Mouse (Mus musculus) intestine, embryonic 16.5 days (tissue): ENCODE measurements around the gene Zfp462. TPM values are rescaled to one million over a fixed set of nuclear protein-coding genes. Genes with fewer than 3 reads are reported as not detected.

Experiments
- ATAC-seq: fragments of 200-750 bp; cut with Nextera tagmentation; 2 replicates; pipeline ENCODE4 v1.8.0; 2017; ENCODE audit warnings: moderate TSS enrichment, moderate library complexity
- H3K27ac ChIP-seq: fragments of 300-500 bp; sonication (generic); 2 replicates; pipeline ENCODE4 v1.5.1; 2014; ENCODE audit warnings: mild to moderate bottlenecking, low read length
- H3K27me3 ChIP-seq: fragments of 300-500 bp; sonication (generic); replicated peaks from 2 replicates; pipeline ENCODE4 v1.6.1; 2014; ENCODE audit warnings: low read length, control low read depth, mixed read lengths; ENCODE audit not compliant: control insufficient read depth, insufficient read depth
- H3K36me3 ChIP-seq: fragments of 300-500 bp; sonication (generic); 2 replicates; pipeline ENCODE4 v1.6.1; 2014; ENCODE audit warnings: low read length, control low read depth; ENCODE audit not compliant: control insufficient read depth, insufficient read depth
- H3K4me1 ChIP-seq: fragments of 300-500 bp; sonication (generic); 2 replicates; pipeline ENCODE4 v1.6.1; 2014; ENCODE audit warnings: low read length, control low read depth, mixed read lengths; ENCODE audit not compliant: control insufficient read depth, insufficient read depth
- H3K4me2 ChIP-seq: fragments of 300-500 bp; sonication (generic); 2 replicates; pipeline ENCODE4 v1.6.1; 2014; ENCODE audit warnings: low read depth, low read length, control low read depth
- H3K4me3 ChIP-seq: fragments of 300-500 bp; sonication (generic); 2 replicates; pipeline ENCODE4 v1.5.1; 2014; ENCODE audit warnings: mild to moderate bottlenecking, low read length
- H3K9ac ChIP-seq: fragments of 300-500 bp; sonication (generic); 2 replicates; pipeline ENCODE4 v1.6.1; 2014; ENCODE audit warnings: low read depth, low read length
- H3K9me3 ChIP-seq: fragments of 300-500 bp; sonication (generic); 2 replicates; pipeline ENCODE4 v1.6.1; 2016; ENCODE audit warnings: low read length, control low read depth; ENCODE audit not compliant: control insufficient read depth
- WGBS: fragments of 180-500 bp; shearing (Covaris S2); extraction: QIAGEN DNeasy Blood & Tissue Kit; methylation state at CpG from one replicate; pipeline ENCODE4 v1.1.7; 2014; 5-methylcytosine and 5-hydroxymethylcytosine counted together
- polyA plus RNA-seq: library from polyadenylated mRNA; unstranded; fragments of >200 nt; fragmentation: Nextera tagmentation; extraction: Ambion mirVana; gene quantifications from 2 replicates; pipeline ENCODE4 v1.2.1, GENCODE M21; 2015

The Zfp462 gene
- polyA plus RNA-seq, 1 experiment from 2014 or later: 2.2 TPM

GRCm38 (mm10) chr4:54965169-54965695 is 20.4 kb downstream of the Zfp462 start:
- H3K4me2 ChIP-seq: no peak overlapping the region
- H3K9ac ChIP-seq: no peak overlapping the region
- peaks cover 28% of the 10 kb centered on the region for H3K4me1 ChIP-seq
- no peak overlapping the region for H3K27ac ChIP-seq
- H3K9me3 ChIP-seq: no peaks in the 10 kb centered on the region
- 70% methylated on average over 9 of the region's 9 CpGs for WGBS
- H3K4me3 ChIP-seq: no peak overlapping the region
- no peak for ATAC-seq
- H3K27me3 ChIP-seq: no peaks in the 10 kb centered on the region
- 0 out of 2 replicates have a peak, but pooled peaks cover 3% of the 10 kb centered on the region for H3K36me3 ChIP-seq

- ATAC-seq: peak; percentile 76
- Histone ChIP-seq H3K36me3 (0 out of 2 replicates have a peak, but pooled peaks cover 3% of the 10 kb centered on the region), H3K4me1 (peaks cover 28% of the 10 kb centered on the region), H3K9me3 (no peaks in the 10 kb centered on the region), H3K27me3 (no peaks in the 10 kb centered on the region), H3K9ac (no peak overlapping the region), H3K27ac (peak overlapping the region; percentile 30), H3K4me2 (peak overlapping the region; percentile 43), H3K4me3 (peak overlapping the region; percentile 21)
- WGBS: 29% methylated on average over 17 of the region's 17 CpGs
Observed at GRCm38 (mm10) chr4:54966161-54966806, 21.4 kb downstream of the Zfp462 start.

- no peak overlapping the region for H3K27ac ChIP-seq
Observed at GRCm38 (mm10) chr4:54967166-54967565, 22.3 kb downstream of the Zfp462 start.

GRCm38 (mm10) chr4:54967721-54968120 is 22.9 kb downstream of the Zfp462 start:
- H3K27me3 ChIP-seq: no peaks in the 10 kb centered on the region
- no peak overlapping the region for H3K4me3 ChIP-seq
- H3K36me3 ChIP-seq: 0 out of 2 replicates have a peak, but pooled peaks cover 3% of the 10 kb centered on the region
- H3K4me2 ChIP-seq: no peak overlapping the region
- no peak overlapping the region for H3K27ac ChIP-seq
- H3K9ac ChIP-seq: no peak overlapping the region
- peaks cover 28% of the 10 kb centered on the region for H3K4me1 ChIP-seq
- no peak for ATAC-seq
- no peaks in the 10 kb centered on the region for H3K9me3 ChIP-seq
- 58% methylated on average over 5 of the region's 5 CpGs for whole genome bisulfite sequencing

More at GRCm38 (mm10) chr4:54967166-54967565, 22.3 kb downstream of the Zfp462 start:
- Histone ChIP-seq H3K27me3 (no peaks in the 10 kb centered on the region), H3K4me1 (peaks cover 28% of the 10 kb centered on the region), H3K9me3 (no peaks in the 10 kb centered on the region), H3K4me2 (no peak overlapping the region), H3K9ac (no peak overlapping the region), H3K4me3 (no peak overlapping the region), H3K36me3 (0 out of 2 replicates have a peak, but pooled peaks cover 3% of the 10 kb centered on the region)
- WGBS: 80% methylated on average over 4 of the region's 4 CpGs
- no peak for ATAC-seq

- peaks cover 28% of the 10 kb centered on the region for H3K4me1 ChIP-seq
- H3K27me3 ChIP-seq: no peaks in the 10 kb centered on the region
- no peak overlapping the region for H3K4me2 ChIP-seq
- no peaks in the 10 kb centered on the region for H3K9me3 ChIP-seq
- 79% methylated on average over 12 of the region's 12 CpGs for WGBS
- H3K9ac ChIP-seq: no peak overlapping the region
- ATAC-seq: 0 out of 2 replicates have a peak, but pooled peaks have one; percentile 10
- 0 out of 2 replicates have a peak, but pooled peaks cover 3% of the 10 kb centered on the region for H3K36me3 ChIP-seq
- H3K4me3 ChIP-seq: no peak overlapping the region
- no peak overlapping the region for H3K27ac ChIP-seq
Observed at GRCm38 (mm10) chr4:54969671-54970295, 24.9 kb downstream of the Zfp462 start.

- Histone ChIP-seq H3K9me3 (no peaks in the 10 kb centered on the region), H3K27me3 (no peaks in the 10 kb centered on the region), H3K27ac (no peak overlapping the region), H3K4me1 (peaks cover 16% of the 10 kb centered on the region), H3K9ac (no peak overlapping the region), H3K36me3 (0 out of 2 replicates have a peak, but pooled peaks cover 3% of the 10 kb centered on the region), H3K4me2 (no peak overlapping the region), H3K4me3 (no peak overlapping the region)
- 95% methylated on average over 3 of the region's 3 CpGs for WGBS
- ATAC-seq: no peak
Observed at GRCm38 (mm10) chr4:54971386-54971785, 26.5 kb downstream of the Zfp462 start.

GRCm38 (mm10) chr4:54972096-54972495 is 27.2 kb downstream of the Zfp462 start:
- Histone ChIP-seq H3K27me3 (no peaks in the 10 kb centered on the region), H3K36me3 (no peaks in the 10 kb centered on the region), H3K4me3 (no peak overlapping the region), H3K9me3 (no peaks in the 10 kb centered on the region), H3K27ac (no peak overlapping the region), H3K4me2 (no peak overlapping the region), H3K4me1 (peaks cover 9% of the 10 kb centered on the region; the same call in 1 of the 2 replicates), H3K9ac (no peak overlapping the region)
- 91% methylated on average over 4 of the region's 4 CpGs for WGBS
- ATAC-seq: no peak

- ATAC-seq: peak; percentile 90
- Histone ChIP-seq H3K27ac (no peak overlapping the region; the same call in 1 of the 2 replicates), H3K27me3 (no peaks in the 10 kb centered on the region), H3K9me3 (no peaks in the 10 kb centered on the region), H3K9ac (no peak overlapping the region), H3K4me2 (0 out of 2 replicates have a peak overlapping the region, but pooled peaks have one; percentile 3), H3K4me1 (peaks cover 6% of the 10 kb centered on the region; the same call in 1 of the 2 replicates), H3K4me3 (no peak overlapping the region), H3K36me3 (no peaks in the 10 kb centered on the region)
- 57% methylated on average over 8 of the region's 8 CpGs for WGBS
Observed at GRCm38 (mm10) chr4:54972827-54973560, 28.1 kb downstream of the Zfp462 start.
